Mouse (Mus musculus) lung, postnatal 0 days (tissue): ENCODE measurements around the gene Gls.

ENCODE experiments used
- CTCF ChIP-seq: IDR thresholded peaks from 2 replicates; pipeline ENCODE4 v1.5.1; 2016; ENCODE audit warnings: antibody characterized with exemption, mild to moderate bottlenecking
- EP300 ChIP-seq: IDR thresholded peaks from 2 replicates; pipeline ENCODE4 v1.6.1; 2016; ENCODE audit warnings: antibody characterized with exemption, mild to moderate bottlenecking, control low read depth

- TF ChIP-seq EP300 (no peak), CTCF (no peak)
Measured at GRCm38 (mm10) chr1:52175321-52175720, 57.7 kb downstream of the Gls start.
